Comparison of ENCODE assay signal across 8 mouse cellular contexts in the genomic region with DNA sequence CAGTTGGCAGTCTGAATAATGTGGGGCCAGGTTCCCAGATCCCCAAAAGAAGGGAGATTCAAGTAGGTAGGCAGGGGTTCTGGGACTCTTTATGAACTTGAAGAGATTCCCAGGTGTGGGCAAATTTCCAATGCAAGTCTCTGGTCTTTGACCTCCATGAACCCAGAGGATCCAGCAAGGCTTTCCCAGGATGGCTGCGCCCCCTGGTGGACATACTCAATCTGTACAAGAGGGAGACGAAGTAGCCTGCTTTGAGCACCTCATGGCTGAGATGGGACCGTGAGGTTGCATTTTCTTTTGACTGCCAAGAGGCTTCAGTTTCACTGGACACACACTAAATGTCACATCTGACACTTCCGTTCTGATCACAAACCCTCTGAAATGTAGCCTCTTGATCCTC. TPM values are rescaled to one million over a fixed set of nuclear protein-coding genes. Genes with fewer than 3 reads are reported as not detected.
A peak's percentile ranks its signal among the peaks of the same experiment; 100 is the strongest.
DNase-seq lines count a peak whose midpoint lies in the region; ATAC-seq and TF ChIP-seq lines count a peak whose summit lies in the region.
"Had no signal": no experiment of that assay in that cellular context is flagged by ENCODE, and none has a peak within 500 bp of the region (broad histone marks: within the 10 kb centered on the region; RNA-seq: fewer than 3 reads in every experiment).

No protein-coding gene starts in this region.

- peaks cover 52% of the 10 kb centered on the region for H3K4me1 ChIP-seq in heart, embryonic 12.5 days (replicated peaks)
- H3K4me1 ChIP-seq in lung, postnatal 0 days (ENCODE audit: insufficient read depth, low read depth, low read length) = peaks cover 6% of the 10 kb centered on the region; the same call in 1 of the 2 replicates

- no peaks in the 10 kb centered on the region for H3K9me3 ChIP-seq in heart, embryonic 12.5 days (replicated peaks)
- H3K9me3 ChIP-seq in lung, postnatal 0 days (ENCODE audit: low read length) = no peaks in the 10 kb centered on the region
- H3K9me3 ChIP-seq: neural tube, embryonic 13.5 days had no signal

- 0 out of 2 replicates have a peak overlapping the region, but pooled peaks have one; percentile 5 for H3K9ac ChIP-seq in heart, embryonic 12.5 days
- no peak overlapping the region for H3K9ac ChIP-seq in lung, postnatal 0 days (replicated peaks; ENCODE audit: low read depth)
- H3K9ac ChIP-seq: neural tube, embryonic 13.5 days had no signal

- H3K36me3 ChIP-seq in heart, embryonic 12.5 days = peaks cover 86% of the 10 kb centered on the region
- no peaks in the 10 kb centered on the region for H3K36me3 ChIP-seq in lung, postnatal 0 days (ENCODE audit: insufficient read depth, low read length)
- H3K36me3 ChIP-seq: neural tube, embryonic 13.5 days had no signal

- H3K4me2 ChIP-seq in heart, embryonic 12.5 days = no peak overlapping the region
- no peak overlapping the region for H3K4me2 ChIP-seq in lung, postnatal 0 days (replicated peaks; ENCODE audit: low read depth, low read length)
- H3K4me2 ChIP-seq: neural tube, embryonic 13.5 days had no signal

- TF ChIP-seq EP300 in lung, postnatal 0 days (IDR thresholded peaks at IDR 0.05) = no peak

- WGBS in heart, embryonic 12.5 days = 6% methylated on average over 4 of the region's 4 CpGs
- WGBS in lung, postnatal 0 days = 7% methylated on average over 4 of the region's 4 CpGs

- ATAC-seq in heart, embryonic 12.5 days (ENCODE audit: insufficient number of reproducible peaks, low FRiP score) = peak; percentile 64
- peak; percentile 42; the same call in 1 of the 2 replicates for ATAC-seq in lung, postnatal 0 days

- H3K27me3 ChIP-seq in heart, embryonic 12.5 days (replicated peaks) = 0 out of 2 replicates have a peak, but pooled peaks cover 8% of the 10 kb centered on the region
- H3K27me3 ChIP-seq in lung, postnatal 0 days (replicated peaks; ENCODE audit: insufficient read depth, low read length) = no peaks in the 10 kb centered on the region

- peak; percentile 94 for TF ChIP-seq CTCF in lung, postnatal 0 days (IDR thresholded peaks at IDR 0.05)

- H3K27ac ChIP-seq in heart, embryonic 12.5 days (ENCODE audit: poor library complexity, severe bottlenecking) = no peak overlapping the region
- no peak overlapping the region for H3K27ac ChIP-seq in lung, postnatal 0 days (ENCODE audit: low read length)
- H3K27ac ChIP-seq: neural tube, embryonic 13.5 days had no signal

- DNase-seq in ES-CJ7 (ENCODE audit: low read depth, low spot score) = peak; percentile 89
- peak; percentile 84 to 95 for DNase-seq in adrenal gland, adult (ENCODE audit: inconsistent age in 2 of 2, low spot score in 1 of 2)
- peak; percentile 93 for DNase-seq in embryo, embryonic 10 days (ENCODE audit: low spot score)
- peak; percentile 74 to 79 for DNase-seq in layer of hippocampus, postnatal 10 days (ENCODE audit: low spot score in 2 of 2)
- peak; percentile 88 for DNase-seq in lung, postnatal 0 days (ENCODE audit: low spot score)
- peak; percentile 44 to 78 for DNase-seq in spleen, adult 18-20 months

- H3K4me3 ChIP-seq in heart, embryonic 12.5 days = no peak overlapping the region
- H3K4me3 ChIP-seq in lung, postnatal 0 days (ENCODE audit: low read depth, low read length) = no peak overlapping the region
- H3K4me3 ChIP-seq: neural tube, embryonic 13.5 days had no signal

RNA-seq across cellular contexts. Expression of a gene that starts 9.1 kb away (rescaled TPM):
- 26.2 and 28.2 TPM in 2 replicates for polyA plus RNA-seq in heart, embryonic 12.5 days (2016; fragmentation: Nextera tagmentation; extraction: Ambion mirVana)
- total RNA-seq in layer of hippocampus, postnatal 10 days (2021) = 1 to 10 TPM; 4.0 to 4.2 TPM
- polyA plus RNA-seq in lung, postnatal 0 days (2015; fragmentation: Nextera tagmentation; extraction: Ambion mirVana) = 14.6 and 17.2 TPM in 2 replicates

RNA-seq across cellular contexts. Expression of a gene that starts 14.6 kb away (rescaled TPM):
- polyA plus RNA-seq in heart, embryonic 12.5 days (2016; fragmentation: Nextera tagmentation; extraction: Ambion mirVana) = 0.09 TPM in 1 of 2 replicates, not detected in the other
- under 1 TPM; 0.18 to 0.55 TPM for total RNA-seq in layer of hippocampus, postnatal 10 days (2021)
- polyA plus RNA-seq in lung, postnatal 0 days (2015; fragmentation: Nextera tagmentation; extraction: Ambion mirVana) = 0.19 and 0.31 TPM in 2 replicates

RNA-seq across cellular contexts. Expression of a gene that starts 32.7 kb away (rescaled TPM):
- polyA plus RNA-seq in heart, embryonic 12.5 days (2016; fragmentation: Nextera tagmentation; extraction: Ambion mirVana) = 53.3 and 54.2 TPM in 2 replicates
- 10 to 100 TPM; 75.5 to 81.2 TPM for total RNA-seq in layer of hippocampus, postnatal 10 days (2021)
- polyA plus RNA-seq in lung, postnatal 0 days (2015; fragmentation: Nextera tagmentation; extraction: Ambion mirVana) = 42.7 and 47.5 TPM in 2 replicates

RNA-seq across cellular contexts. Expression of a gene that starts 51.6 kb away (rescaled TPM):
- polyA plus RNA-seq in heart, embryonic 12.5 days (2016; fragmentation: Nextera tagmentation; extraction: Ambion mirVana) = 122 and 126 TPM in 2 replicates
- 10 to 100 TPM; 52.8 to 58.3 TPM for total RNA-seq in layer of hippocampus, postnatal 10 days (2021)
- polyA plus RNA-seq in lung, postnatal 0 days (2015; fragmentation: Nextera tagmentation; extraction: Ambion mirVana) = 98.4 and 103 TPM in 2 replicates
